Mouse (Mus musculus) MEL (cell line): ENCODE results near the gene Pitx3. TPM values are rescaled to one million over a fixed set of nuclear protein-coding genes. Genes with fewer than 3 reads are reported as not detected.

ENCODE experiments used
- DNase-seq: peaks from one replicate; pipeline ENCODE4 v3.0.0; 2011; ENCODE audit warnings: low read depth, low spot score
- H3K27ac ChIP-seq: 2 replicates; pipeline ENCODE4 v1.5.1; 2012; ENCODE audit warnings: low read depth, mild to moderate bottlenecking, control low read depth, low read length, moderate library complexity; ENCODE audit not compliant: control insufficient read depth
- H3K27me3 ChIP-seq, 2 experiments: fragments of 150-350 bp in 1 of 2; sonication (generic) in 1 of 2; 2 replicates each; pipeline ENCODE4 v1.6.1; 2012; ENCODE audit warnings: low read length in 2 of 2, mild to moderate bottlenecking in 2 of 2, improper control_type of control experiment in 1 of 2, moderate library complexity in 1 of 2; ENCODE audit not compliant: insufficient read depth in 2 of 2, control insufficient read depth in 1 of 2
- H3K36me3 ChIP-seq, 2 experiments: 2 replicates each; pipeline ENCODE4 v1.6.1; 2012 to 2014; ENCODE audit warnings: low read length in 2 of 2, improper control_type of control experiment in 1 of 2, inconsistent platforms in 1 of 2, mild to moderate bottlenecking in 1 of 2; ENCODE audit not compliant: insufficient read depth in 2 of 2, control insufficient read depth in 1 of 2
- H3K4me1 ChIP-seq, 2 experiments: fragments of 150-350 bp in 1 of 2; sonication (generic) in 1 of 2; 2 replicates each; pipeline ENCODE4 v1.6.1; 2012; ENCODE audit warnings: low read length in 2 of 2, improper control_type of control experiment in 1 of 2, mild to moderate bottlenecking in 1 of 2; ENCODE audit not compliant: insufficient read depth in 2 of 2, control insufficient read depth in 1 of 2
- H3K4me3 ChIP-seq, 2 experiments: fragments of 150-350 bp in 1 of 2; sonication (generic) in 1 of 2; 2 replicates each; pipeline ENCODE4 v1.5.1; 2012; ENCODE audit warnings: low read depth in 2 of 2, low read length in 2 of 2, mild to moderate bottlenecking in 2 of 2, moderate library complexity in 2 of 2, control low read depth in 1 of 2, improper control_type of control experiment in 1 of 2; ENCODE audit not compliant: control insufficient read depth in 1 of 2, insufficient read depth in 1 of 2
- H3K79me2 ChIP-seq: 2 replicates; pipeline ENCODE4 v1.6.1; 2012; ENCODE audit warnings: mild to moderate bottlenecking, low read length, moderate library complexity; ENCODE audit not compliant: control insufficient read depth, poor library complexity, insufficient read depth
- H3K9ac ChIP-seq: 2 replicates; pipeline ENCODE4 v1.6.1; 2012; ENCODE audit warnings: low read depth, mild to moderate bottlenecking, control low read depth, low read length, moderate library complexity; ENCODE audit not compliant: control insufficient read depth, poor library complexity, severe bottlenecking
- H3K9me3 ChIP-seq: fragments of 150-350 bp; sonication (generic); replicated peaks from 2 replicates; pipeline ENCODE4 v1.6.1; 2012; ENCODE audit warnings: mild to moderate bottlenecking, low read length, improper control_type of control experiment, moderate library complexity; ENCODE audit not compliant: insufficient read depth
- CHD1 ChIP-seq: IDR thresholded peaks from 2 replicates; pipeline ENCODE4 v1.6.1; 2012; ENCODE audit warnings: low read depth, mild to moderate bottlenecking, inconsistent platforms, low read length, improper control_type of control experiment
- EP300 ChIP-seq, 2 experiments: IDR thresholded peaks; 2 replicates each; pipeline ENCODE4 v1.6.1; 2011; ENCODE audit warnings: improper control_type of control experiment in 2 of 2, low read length in 2 of 2, low read depth in 1 of 2, mild to moderate bottlenecking in 1 of 2
- ETS1 ChIP-seq: IDR thresholded peaks from 2 replicates; pipeline ENCODE4 v1.6.1; 2012; ENCODE audit warnings: low read depth, mild to moderate bottlenecking, inconsistent platforms, low read length, improper control_type of control experiment, moderate library complexity
- GABPA ChIP-seq: IDR thresholded peaks from 2 replicates; pipeline ENCODE4 v1.6.1; 2012; ENCODE audit warnings: low read depth, mild to moderate bottlenecking, inconsistent platforms, low read length, improper control_type of control experiment, moderate library complexity
- JUND ChIP-seq: IDR thresholded peaks from 2 replicates; pipeline ENCODE4 v1.6.1; 2011; ENCODE audit warnings: low read depth, mild to moderate bottlenecking, improper control_type of control experiment, low read length
- MAZ ChIP-seq: IDR thresholded peaks from 2 replicates; pipeline ENCODE4 v1.6.1; 2012; ENCODE audit warnings: low read depth, mild to moderate bottlenecking, inconsistent platforms, low read length, improper control_type of control experiment
- MEF2A ChIP-seq: IDR thresholded peaks from 2 replicates; pipeline ENCODE4 v1.6.1; 2014; ENCODE audit warnings: low read depth, mild to moderate bottlenecking, inconsistent platforms, low read length, improper control_type of control experiment; ENCODE audit not compliant: poor library complexity, insufficient replicate concordance, severe bottlenecking; ENCODE audit errors: extremely low read depth
- MXI1 ChIP-seq: IDR thresholded peaks from 2 replicates; pipeline ENCODE4 v1.6.1; 2011; ENCODE audit warnings: mild to moderate bottlenecking, low read depth, low read length, improper control_type of control experiment
- MYB ChIP-seq: IDR thresholded peaks from 2 replicates; pipeline ENCODE4 v1.6.1; 2011; ENCODE audit warnings: mild to moderate bottlenecking, low read depth, low read length, improper control_type of control experiment
- MYC ChIP-seq: IDR thresholded peaks from 2 replicates; pipeline ENCODE4 v1.6.1; 2011; ENCODE audit warnings: low read depth, mild to moderate bottlenecking, low read length, improper control_type of control experiment, moderate library complexity
- POLR2A ChIP-seq, 2 experiments: IDR thresholded peaks; 2 replicates each; pipeline ENCODE4 v1.6.1; 2011 to 2012; ENCODE audit warnings: low read length in 2 of 2, mild to moderate bottlenecking in 2 of 2, control low read depth in 1 of 2, improper control_type of control experiment in 1 of 2, low read depth in 1 of 2, moderate library complexity in 1 of 2; ENCODE audit not compliant: control insufficient read depth in 1 of 2, insufficient read depth in 1 of 2, poor library complexity in 1 of 2
- SMC3 ChIP-seq: IDR thresholded peaks from 2 replicates; pipeline ENCODE4 v1.6.1; 2011; ENCODE audit warnings: low read depth, low read length, improper control_type of control experiment
- TBP ChIP-seq: IDR thresholded peaks from 2 replicates; pipeline ENCODE4 v1.8.0; 2011; ENCODE audit warnings: low read depth, low read length, improper control_type of control experiment
- TCF12 ChIP-seq: IDR thresholded peaks from 2 replicates; pipeline ENCODE4 v1.6.1; 2014; ENCODE audit warnings: low read depth, mild to moderate bottlenecking, inconsistent platforms, low read length, improper control_type of control experiment, moderate library complexity
- UBTF ChIP-seq: IDR thresholded peaks from 2 replicates; pipeline ENCODE4 v1.6.1; 2012; ENCODE audit warnings: low read depth, mild to moderate bottlenecking, inconsistent platforms, low read length, improper control_type of control experiment, moderate library complexity, borderline replicate concordance; ENCODE audit not compliant: insufficient read depth
- USF1 ChIP-seq: IDR thresholded peaks from 2 replicates; pipeline ENCODE4 v1.6.1; 2014; ENCODE audit warnings: low read depth, mild to moderate bottlenecking, inconsistent platforms, low read length, improper control_type of control experiment, moderate library complexity
- polyA plus RNA-seq, 2 experiments: library from polyadenylated mRNA; stranded (reverse) in 1 of 2; unstranded in 1 of 2; fragments of >175 nt in 1 of 2; fragments of >200 nt in 1 of 2; gene quantifications; 2 replicates each; pipeline versions ENCODE4 v1.2.1 to v1.2.4; 2012; ENCODE audit warnings: low replicate concordance in 2 of 2, low read depth in 1 of 2; ENCODE audit not compliant: insufficient read length in 2 of 2, insufficient read depth in 1 of 2, missing spikeins in 1 of 2
- total RNA-seq: library from RNA; depleted of rRNA; stranded (reverse); fragments of 300-350 nt; gene quantifications from 2 replicates; pipeline ENCODE4 v1.2.3, GENCODE M21; 2012; rRNA removed

The Pitx3 gene
- total RNA-seq (0.08 and 0.10 TPM in 2 replicates), polyA plus RNA-seq (under 1 TPM in 1 of 2 experiments, not detected in 1; 0.28 TPM)

- TF ChIP-seq POLR2A (IDR thresholded peaks at IDR 0.05; ENCODE audit: control insufficient read depth in 1 of 2, insufficient read depth in 1 of 2, low read depth in 1 of 2, low read length in 2 of 2, poor library complexity in 1 of 2) (0 out of 4 replicates have a peak, but pooled peaks of 1 of the 2 experiments have one; percentile 21), TCF12 (no peak)
- H3K9ac ChIP-seq, result peak within 1 kb of the TSS; percentile 46
- H3K79me2 ChIP-seq, result peaks cover 3% of the 10 kb centered on the region
- no peak for DNase-seq
- H3K36me3 ChIP-seq, result peaks cover 0 to 3% of the 10 kb centered on the region in 2 experiments; a peak in 1 of 4 replicates
- H3K9me3 ChIP-seq, result no peaks in the 10 kb centered on the region
- no peak within 1 kb of the TSS for H3K27ac ChIP-seq
- H3K4me3 ChIP-seq, result peak within 1 kb of the TSS; percentile 66 to 77
- H3K4me1 ChIP-seq, result peaks cover 0 to 2% of the 10 kb centered on the region in 2 experiments; a peak in 2 of 4 replicates
- peaks cover 6 to 12% of the 10 kb centered on the region in 2 experiments for H3K27me3 ChIP-seq
These were observed at the start of gene Pitx3 for GRCm38 (mm10) chr19:46147511-46148371. Gene Pitx3 (minus strand): TSS chr19:46148326.

GRCm38 (mm10) chr19:46187203-46187602 lies 39.1 kb upstream of the Pitx3 start:
- no peak for DNase-seq
- TF ChIP-seq ETS1 (peak; percentile 17; the same call in 1 of the 2 replicates), JUND (no peak)
- peaks cover 2 to 10% of the 10 kb centered on the region in 2 experiments; a peak in 3 of 4 replicates for H3K36me3 ChIP-seq

DNA sequence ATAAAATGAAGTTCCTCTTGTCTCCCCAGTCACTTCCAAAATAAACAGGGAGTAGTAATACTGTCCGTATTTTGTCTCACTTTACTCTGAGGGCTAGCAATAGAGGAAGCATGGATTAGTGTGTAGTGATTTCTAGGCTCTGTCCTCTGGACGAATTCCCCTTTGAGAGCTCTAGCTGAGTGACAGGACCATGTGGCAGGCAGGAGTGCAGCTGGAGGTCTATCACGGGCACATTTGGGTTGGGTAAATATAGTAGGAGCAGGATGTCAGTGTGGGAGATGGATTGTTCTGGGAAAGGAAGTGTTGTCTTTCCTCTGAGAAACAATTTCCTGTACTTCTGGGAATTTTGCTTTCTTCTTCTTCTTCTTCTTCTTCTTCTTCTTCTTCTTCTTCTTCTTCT lies 38.5 kb upstream of the Pitx3 start:
- TF ChIP-seq ETS1 (no peak), TBP (no peak), MYB (no peak), MAZ (no peak), SMC3 (no peak), CHD1 (no peak), MXI1 (no peak), JUND (no peak), GABPA (no peak), EP300 (IDR thresholded peaks at IDR 0.05; ENCODE audit: low read depth in 1 of 2, low read length in 2 of 2) (no peak), MYC (no peak), USF1 (no peak), MEF2A (no peak), UBTF (no peak)
- peaks cover 3 to 6% of the 10 kb centered on the region in 2 experiments; a peak in 3 of 4 replicates for H3K4me1 ChIP-seq
- H3K79me2 ChIP-seq, result peaks cover 2% of the 10 kb centered on the region; the same call in 1 of the 2 replicates
- H3K4me3 ChIP-seq, result no peak overlapping the region
- no peak for DNase-seq
- H3K27ac ChIP-seq, result no peak overlapping the region
- no peak overlapping the region for H3K9ac ChIP-seq
- no peaks in the 10 kb centered on the region for H3K27me3 ChIP-seq
- H3K36me3 ChIP-seq, result peaks cover 2 to 10% of the 10 kb centered on the region in 2 experiments; a peak in 3 of 4 replicates
- H3K9me3 ChIP-seq, result no peaks in the 10 kb centered on the region

More at GRCm38 (mm10) chr19:46187203-46187602, 39.1 kb upstream of the Pitx3 start:
- H3K9me3 ChIP-seq, result no peaks in the 10 kb centered on the region
- H3K27me3 ChIP-seq, result no peaks in the 10 kb centered on the region
- H3K79me2 ChIP-seq, result peaks cover 2% of the 10 kb centered on the region; the same call in 1 of the 2 replicates
- H3K4me1 ChIP-seq, result peaks cover 3 to 6% of the 10 kb centered on the region in 2 experiments; a peak in 3 of 4 replicates
- no peak overlapping the region for H3K4me3 ChIP-seq
- no peak overlapping the region for H3K27ac ChIP-seq
- no peak overlapping the region for H3K9ac ChIP-seq
